Mouse (Mus musculus): ENCODE data around the gene Prkcb. TPM values are rescaled to one million over a fixed set of nuclear protein-coding genes. Genes with fewer than 3 reads are reported as not detected.

The Prkcb gene
- polyA plus RNA-seq, 1 experiment from 2014 or later: 13.3 TPM

Other genes starting within 250 kb of the Prkcb start
- gene Ubfd1, start 221.6 kb upstream of the Prkcb start, polyA plus RNA-seq (2014; fragmentation: Nextera tagmentation; extraction: Ambion mirVana): 67.4 and 71.0 TPM in 2 replicates
- 21.4 and 24.6 TPM in 2 replicates for gene Ears2, start 221.5 kb upstream of the Prkcb start, polyA plus RNA-seq (2014; fragmentation: Nextera tagmentation; extraction: Ambion mirVana)
- gene Ndufab1, start 186.9 kb upstream of the Prkcb start, polyA plus RNA-seq (2014; fragmentation: Nextera tagmentation; extraction: Ambion mirVana): 1,202 and 1,222 TPM in 2 replicates
- 12.6 and 13.9 TPM in 2 replicates for gene Palb2, start 155.8 kb upstream of the Prkcb start, polyA plus RNA-seq (2014; fragmentation: Nextera tagmentation; extraction: Ambion mirVana)
- 78.7 and 85.7 TPM in 2 replicates for gene Dctn5, start 155.7 kb upstream of the Prkcb start, polyA plus RNA-seq (2014; fragmentation: Nextera tagmentation; extraction: Ambion mirVana)
- gene Plk1, start 129.3 kb upstream of the Prkcb start, polyA plus RNA-seq (2014; fragmentation: Nextera tagmentation; extraction: Ambion mirVana): 81.2 and 86.3 TPM in 2 replicates
- not detected in 2 replicates for gene Ern2, start 102.5 kb upstream of the Prkcb start, polyA plus RNA-seq (2014; fragmentation: Nextera tagmentation; extraction: Ambion mirVana)
- 0.35 TPM in 1 of 2 replicates, not detected in the other for gene Chp2, start 69.3 kb upstream of the Prkcb start, polyA plus RNA-seq (2014; fragmentation: Nextera tagmentation; extraction: Ambion mirVana)

Data from heart, embryonic 11.5 days (tissue).